Mouse (Mus musculus): ENCODE measurements around the gene Map2k5.

Map2k5 gene

GRCm38 (mm10) chr9:63339256-63339655 lies 38.4 kb downstream of the Map2k5 start:
- no peak for DNase-seq (ENCODE audit: low spot score)

- DNase-seq (ENCODE audit: low spot score): no peak
These were observed 39.0 kb downstream of the Map2k5 start for GRCm38 (mm10) chr9:63338716-63339115.

GRCm38 (mm10) chr9:63335816-63336215 lies 41.9 kb downstream of the Map2k5 start:
- no peak for DNase-seq (ENCODE audit: low spot score)

GRCm38 (mm10) chr9:63333074-63333473 lies 44.6 kb downstream of the Map2k5 start:
- DNase-seq (ENCODE audit: low spot score): no peak

GRCm38 (mm10) chr9:63331246-63331645 lies 46.5 kb downstream of the Map2k5 start:
- no peak for DNase-seq (ENCODE audit: low spot score)

GRCm38 (mm10) chr9:63328958-63329685 lies 48.6 kb downstream of the Map2k5 start:
- no peak for DNase-seq (ENCODE audit: low spot score)

GRCm38 (mm10) chr9:63315231-63315630 lies 62.5 kb downstream of the Map2k5 start:
- DNase-seq (ENCODE audit: low spot score): no peak

- DNase-seq (ENCODE audit: low spot score): no peak
These were observed 63.6 kb downstream of the Map2k5 start for GRCm38 (mm10) chr9:63314126-63314525.

- no peak for DNase-seq (ENCODE audit: low spot score)
These were observed 67.7 kb downstream of the Map2k5 start for GRCm38 (mm10) chr9:63309956-63310355.

- no peak for DNase-seq (ENCODE audit: low spot score)
These were observed 68.7 kb downstream of the Map2k5 start for GRCm38 (mm10) chr9:63309008-63309407.

GRCm38 (mm10) chr9:63308441-63308840 lies 69.3 kb downstream of the Map2k5 start:
- no peak for DNase-seq (ENCODE audit: low spot score)

- DNase-seq (ENCODE audit: low spot score): no peak
These were observed 75.2 kb downstream of the Map2k5 start for GRCm38 (mm10) chr9:63302511-63302910.

GRCm38 (mm10) chr9:63298656-63299055 lies 79.0 kb downstream of the Map2k5 start:
- DNase-seq (ENCODE audit: low spot score): no peak

GRCm38 (mm10) chr9:63295551-63295958 lies 82.1 kb downstream of the Map2k5 start:
- peak; percentile 43 for DNase-seq (ENCODE audit: low spot score)

GRCm38 (mm10) chr9:63294846-63295245 lies 82.9 kb downstream of the Map2k5 start:
- DNase-seq (ENCODE audit: low spot score): no peak

- DNase-seq (ENCODE audit: low spot score): no peak
These were observed 83.8 kb downstream of the Map2k5 start for GRCm38 (mm10) chr9:63293781-63294480.

- no peak for DNase-seq (ENCODE audit: low spot score)
These were observed 89.0 kb downstream of the Map2k5 start for GRCm38 (mm10) chr9:63288676-63289075.

GRCm38 (mm10) chr9:63284392-63284791 lies 93.3 kb downstream of the Map2k5 start:
- DNase-seq (ENCODE audit: low spot score): no peak

GRCm38 (mm10) chr9:63281996-63282395 lies 95.7 kb downstream of the Map2k5 start:
- no peak for DNase-seq (ENCODE audit: low spot score)

GRCm38 (mm10) chr9:63281086-63281485 lies 96.6 kb downstream of the Map2k5 start:
- DNase-seq (ENCODE audit: low spot score): no peak

GRCm38 (mm10) chr9:63273781-63274180 lies 103.9 kb downstream of the Map2k5 start:
- DNase-seq (ENCODE audit: low spot score): no peak

- DNase-seq (ENCODE audit: low spot score): no peak
These were observed 107.9 kb downstream of the Map2k5 start for GRCm38 (mm10) chr9:63269839-63270238.

GRCm38 (mm10) chr9:63263188-63263587 lies 114.5 kb downstream of the Map2k5 start:
- no peak for DNase-seq (ENCODE audit: low spot score)

GRCm38 (mm10) chr9:63258768-63259167 lies 118.9 kb downstream of the Map2k5 start:
- peak; percentile 37 for DNase-seq (ENCODE audit: low spot score)

Data from layer of hippocampus, adult 11-12 months (tissue).